Mouse (Mus musculus): ENCODE results near the gene Ada. TPM values are rescaled to one million over a fixed set of nuclear protein-coding genes. Genes with fewer than 3 reads are reported as not detected.

Gene Ada
- polyA plus RNA-seq, 2 experiments: 8.1 to 9.5 TPM

DNA sequence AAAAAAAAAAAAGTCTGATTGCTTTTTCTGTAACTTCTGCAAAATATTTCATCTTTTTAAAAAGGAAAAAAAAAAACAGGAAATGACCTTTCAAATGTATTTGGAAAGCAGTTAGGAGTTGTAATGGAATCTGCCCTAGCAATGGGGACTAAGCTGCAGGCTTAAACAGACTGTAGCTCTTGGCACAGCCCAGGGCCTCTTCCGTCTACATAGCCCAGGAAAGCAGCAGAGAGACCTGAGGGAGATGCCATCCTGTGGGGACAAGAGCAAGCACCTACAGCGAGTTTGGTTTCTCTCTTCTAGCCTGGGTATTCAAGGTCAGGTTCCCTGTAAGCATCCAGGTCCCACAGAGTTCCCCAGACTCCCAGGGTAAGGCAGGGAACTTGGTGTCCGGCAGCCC is 36.7 kb downstream of the Ada start:
- Histone ChIP-seq H3K4me2 (replicated peaks; ENCODE audit: low read depth, low read length, severe bottlenecking) (no peak overlapping the region), H3K27ac (replicated peaks; ENCODE audit: low read depth, low read length) (no peak overlapping the region), H3K27me3 (ENCODE audit: control insufficient read depth, insufficient read depth, low read length) (no peaks in the 10 kb centered on the region), H3K4me1 (ENCODE audit: control insufficient read depth, insufficient read depth, low read length) (peaks cover 6% of the 10 kb centered on the region), H3K9ac (ENCODE audit: low read depth, low read length, severe bottlenecking) (no peak overlapping the region), H3K9me3 (ENCODE audit: control insufficient read depth, low read length) (no peaks in the 10 kb centered on the region), H3K36me3 (ENCODE audit: control insufficient read depth, insufficient read depth, low read length) (no peaks in the 10 kb centered on the region), H3K4me3 (replicated peaks; ENCODE audit: low read length) (no peak overlapping the region)
- no peak for ATAC-seq (ENCODE audit: low FRiP score, low read depth)
- TF ChIP-seq POLR2A (IDR thresholded peaks at IDR 0.05; ENCODE audit: borderline replicate concordance, extremely low read depth, insufficient read depth, insufficient read length): no peak
- no peak for DNase-seq (ENCODE audit: low spot score)
- 76% methylated on average over 3 of the region's 3 CpGs for WGBS

GRCm38 (mm10) chr2:163712874-163713273 is 37.2 kb downstream of the Ada start:
- Histone ChIP-seq H3K4me3 (replicated peaks; ENCODE audit: low read length) (no peak overlapping the region), H3K4me2 (replicated peaks; ENCODE audit: low read depth, low read length, severe bottlenecking) (no peak overlapping the region), H3K36me3 (ENCODE audit: control insufficient read depth, insufficient read depth, low read length) (no peaks in the 10 kb centered on the region), H3K9me3 (ENCODE audit: control insufficient read depth, low read length) (no peaks in the 10 kb centered on the region), H3K4me1 (ENCODE audit: control insufficient read depth, insufficient read depth, low read length) (peaks cover 6% of the 10 kb centered on the region), H3K9ac (ENCODE audit: low read depth, low read length, severe bottlenecking) (no peak overlapping the region), H3K27ac (replicated peaks; ENCODE audit: low read depth, low read length) (no peak overlapping the region), H3K27me3 (ENCODE audit: control insufficient read depth, insufficient read depth, low read length) (no peaks in the 10 kb centered on the region)
- ATAC-seq (ENCODE audit: low FRiP score, low read depth) (no peak), DNase-seq (ENCODE audit: low spot score) (no peak)
- no peak for TF ChIP-seq POLR2A (IDR thresholded peaks at IDR 0.05; ENCODE audit: borderline replicate concordance, extremely low read depth, insufficient read depth, insufficient read length)
- 81% methylated on average over 6 of the region's 6 CpGs for WGBS

DNA sequence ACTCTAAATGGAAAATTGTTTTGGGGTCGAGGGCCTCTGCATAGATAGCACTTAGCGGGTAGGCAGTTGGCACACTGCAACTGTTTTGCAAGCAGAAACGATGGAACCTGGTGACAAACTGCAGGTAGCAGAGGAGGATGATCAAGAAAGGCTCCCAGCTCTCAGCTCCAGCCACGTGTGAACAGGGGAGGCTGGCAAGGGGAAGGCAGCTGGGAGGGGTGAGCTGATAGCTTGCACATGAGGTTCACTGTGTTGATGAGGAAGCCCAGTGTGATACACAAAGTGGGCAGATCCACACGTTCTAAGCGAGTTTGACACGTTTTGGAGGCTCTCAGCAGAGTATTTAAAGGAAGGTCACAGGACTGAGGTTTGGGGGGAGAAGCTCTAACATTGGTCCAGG is 37.6 kb downstream of the Ada start:
- Histone ChIP-seq H3K27ac (replicated peaks; ENCODE audit: low read depth, low read length) (no peak overlapping the region), H3K4me1 (ENCODE audit: control insufficient read depth, insufficient read depth, low read length) (peaks cover 6% of the 10 kb centered on the region), H3K36me3 (ENCODE audit: control insufficient read depth, insufficient read depth, low read length) (no peaks in the 10 kb centered on the region), H3K27me3 (ENCODE audit: control insufficient read depth, insufficient read depth, low read length) (no peaks in the 10 kb centered on the region), H3K4me3 (replicated peaks; ENCODE audit: low read length) (no peak overlapping the region), H3K9me3 (ENCODE audit: control insufficient read depth, low read length) (no peaks in the 10 kb centered on the region), H3K9ac (ENCODE audit: low read depth, low read length, severe bottlenecking) (no peak overlapping the region), H3K4me2 (replicated peaks; ENCODE audit: low read depth, low read length, severe bottlenecking) (no peak overlapping the region)
- WGBS: 66% methylated on average over 7 of the region's 7 CpGs
- ATAC-seq (ENCODE audit: low FRiP score, low read depth) (no peak), DNase-seq (ENCODE audit: low spot score) (no peak)
- TF ChIP-seq POLR2A (IDR thresholded peaks at IDR 0.05; ENCODE audit: borderline replicate concordance, extremely low read depth, insufficient read depth, insufficient read length): no peak

- Histone ChIP-seq H3K36me3 (ENCODE audit: control insufficient read depth, insufficient read depth, low read length) (no peaks in the 10 kb centered on the region), H3K4me2 (replicated peaks; ENCODE audit: low read depth, low read length, severe bottlenecking) (no peak overlapping the region), H3K27me3 (ENCODE audit: control insufficient read depth, insufficient read depth, low read length) (no peaks in the 10 kb centered on the region), H3K4me1 (ENCODE audit: control insufficient read depth, insufficient read depth, low read length) (peaks cover 6% of the 10 kb centered on the region), H3K9ac (ENCODE audit: low read depth, low read length, severe bottlenecking) (no peak overlapping the region), H3K4me3 (replicated peaks; ENCODE audit: low read length) (no peak overlapping the region), H3K9me3 (ENCODE audit: control insufficient read depth, low read length) (no peaks in the 10 kb centered on the region), H3K27ac (replicated peaks; ENCODE audit: low read depth, low read length) (no peak overlapping the region)
- 88% methylated on average over 8 of the region's 8 CpGs for WGBS
- TF ChIP-seq POLR2A (IDR thresholded peaks at IDR 0.05; ENCODE audit: borderline replicate concordance, extremely low read depth, insufficient read depth, insufficient read length): no peak
- DNase-seq (ENCODE audit: low spot score): no peak
- no peak for ATAC-seq (ENCODE audit: low FRiP score, low read depth)
These were observed 38.6 kb downstream of the Ada start for GRCm38 (mm10) chr2:163711368-163711868.

DNA sequence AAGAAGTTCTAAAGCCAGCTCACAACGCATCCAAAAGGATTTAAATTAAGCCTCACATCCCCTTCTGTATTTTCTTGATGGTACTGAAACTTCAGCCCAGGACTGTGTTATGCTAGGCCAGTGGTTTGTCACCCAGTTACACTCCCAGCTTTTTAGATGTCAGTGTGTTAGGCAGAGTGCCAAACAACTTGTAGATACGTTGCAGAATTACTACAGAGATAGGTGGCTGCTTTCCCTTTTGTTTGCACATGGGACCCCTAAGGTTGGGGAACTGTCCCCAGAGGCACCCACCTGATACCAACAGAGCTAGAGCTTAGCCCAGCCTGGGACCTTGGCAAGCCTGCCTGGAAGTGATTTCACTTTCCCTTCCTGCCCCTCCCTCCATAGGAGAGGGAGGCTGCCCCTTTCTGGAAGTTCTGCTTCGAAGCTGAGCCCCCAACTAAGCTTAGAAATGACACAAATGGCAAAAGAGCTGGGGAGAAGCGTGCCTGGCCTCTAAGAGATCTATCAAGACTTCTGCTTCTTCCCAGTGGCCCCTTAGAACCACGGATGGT is 39.4 kb downstream of the Ada start:
- Histone ChIP-seq H3K4me3 (replicated peaks; ENCODE audit: low read length) (no peak overlapping the region), H3K27me3 (ENCODE audit: control insufficient read depth, insufficient read depth, low read length) (no peaks in the 10 kb centered on the region), H3K36me3 (ENCODE audit: control insufficient read depth, insufficient read depth, low read length) (no peaks in the 10 kb centered on the region), H3K27ac (replicated peaks; ENCODE audit: low read depth, low read length) (no peak overlapping the region; the same call in 1 of the 2 replicates), H3K9me3 (ENCODE audit: control insufficient read depth, low read length) (no peaks in the 10 kb centered on the region), H3K9ac (ENCODE audit: low read depth, low read length, severe bottlenecking) (no peak overlapping the region), H3K4me1 (ENCODE audit: control insufficient read depth, insufficient read depth, low read length) (peaks cover 6% of the 10 kb centered on the region), H3K4me2 (replicated peaks; ENCODE audit: low read depth, low read length, severe bottlenecking) (no peak overlapping the region)
- WGBS: 76% methylated on average over 5 of the region's 5 CpGs
- DNase-seq (ENCODE audit: low spot score) (no peak), ATAC-seq (ENCODE audit: low FRiP score, low read depth) (no peak)
- no peak for TF ChIP-seq POLR2A (IDR thresholded peaks at IDR 0.05; ENCODE audit: borderline replicate concordance, extremely low read depth, insufficient read depth, insufficient read length)
